Mouse (Mus musculus) spleen, adult 18-20 months (tissue): Measurements from ENCODE around the gene Scn4a.
"Not testable (repeated sequence)": the region's sequence is repeated elsewhere in the genome, so short reads cannot be mapped to it uniquely, and the experiment has no call there.

ENCODE experiments used
- DNase-seq, 2 experiments: peaks; one replicate each; pipeline ENCODE4 v3.0.0; 2022; ENCODE audit warnings: mixed read lengths in 2 of 2

Gene Scn4a

GRCm38 (mm10) chr11:106353188-106353587 is at the start of gene Scn4a:
TSS of gene Scn4a (minus strand) at chr11:106353288.
- DNase-seq, result no peak

DNA sequence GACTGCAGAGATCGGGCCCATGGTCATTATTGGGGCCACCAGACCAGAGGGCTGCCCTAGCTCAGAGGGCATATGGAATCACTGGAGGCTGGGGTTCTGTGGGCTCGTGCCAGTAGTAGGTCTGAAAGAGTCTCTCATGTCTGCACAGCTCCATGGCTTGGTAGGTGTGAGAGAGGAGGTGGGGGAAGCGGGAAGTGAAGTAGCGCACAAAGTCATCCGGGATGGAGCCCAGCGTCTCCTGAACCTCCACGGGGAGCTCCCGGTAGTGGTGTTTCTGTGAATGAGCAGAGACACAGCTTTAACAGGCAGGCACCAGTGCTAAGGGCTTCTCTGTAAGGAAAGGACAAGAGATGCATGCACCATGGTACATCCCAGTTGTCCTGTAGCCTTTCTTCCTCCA is 45.4 kb upstream of the Scn4a start:
- DNase-seq, result no peak

DNA sequence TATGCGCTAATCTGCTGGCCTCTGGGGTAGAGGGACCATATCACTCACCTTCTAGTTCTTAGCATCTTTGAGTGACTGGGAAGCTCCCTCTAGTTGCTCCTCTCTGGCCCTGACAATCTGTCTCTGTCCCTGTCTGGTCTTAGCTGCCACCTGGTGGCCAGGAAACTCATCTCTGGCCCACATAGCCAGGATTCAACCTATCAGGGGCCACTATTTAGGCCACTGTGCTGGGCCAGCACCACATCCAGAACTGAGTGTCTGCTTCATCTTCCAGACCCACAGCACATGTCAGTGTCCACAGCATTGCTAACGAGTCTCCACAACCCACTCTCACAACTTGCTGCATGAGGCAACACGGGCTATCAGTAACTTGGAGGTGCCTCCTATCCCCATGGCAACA is 44.6 kb upstream of the Scn4a start:
- DNase-seq, result peak in 1 of 2 experiments; percentile 33

DNA sequence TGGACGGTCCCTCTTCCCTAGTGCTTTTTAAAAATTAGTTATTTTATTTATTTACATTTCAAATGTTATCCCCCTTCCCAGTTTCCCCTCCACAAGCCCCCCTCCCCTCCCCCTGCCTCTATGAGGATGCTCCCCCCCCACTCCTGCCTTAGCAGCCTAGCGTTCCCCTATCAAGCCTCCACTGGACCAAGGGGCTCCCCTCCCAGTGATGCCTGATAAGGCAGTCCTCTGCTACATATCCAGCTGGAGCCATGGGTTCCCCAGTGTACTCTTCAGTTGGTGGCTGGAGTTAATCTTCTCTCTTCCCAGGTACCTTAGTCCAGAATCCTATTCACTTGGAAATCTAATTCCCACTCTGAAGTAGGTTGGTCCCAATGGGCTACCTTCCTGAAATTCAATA is 41.0 kb upstream of the Scn4a start:
- DNase-seq, result not testable (repeated sequence)

DNA sequence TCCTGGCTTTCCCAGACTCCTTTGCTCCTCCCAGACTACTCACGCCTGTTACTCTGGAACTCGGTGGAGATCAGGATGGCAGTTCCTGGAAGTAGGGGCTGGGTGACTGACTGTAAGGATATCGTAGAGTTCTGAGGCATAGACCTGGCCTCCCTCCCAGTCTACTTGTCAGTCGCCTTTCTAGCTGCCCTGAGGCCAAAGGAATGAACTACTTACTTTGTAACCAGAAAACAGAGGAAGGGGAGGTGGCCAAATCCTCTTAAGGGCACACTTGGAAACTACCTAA is 40.2 kb upstream of the Scn4a start:
- no peak for DNase-seq

GRCm38 (mm10) chr11:106392597-106393330 is 39.7 kb upstream of the Scn4a start:
- DNase-seq, result no peak

DNA sequence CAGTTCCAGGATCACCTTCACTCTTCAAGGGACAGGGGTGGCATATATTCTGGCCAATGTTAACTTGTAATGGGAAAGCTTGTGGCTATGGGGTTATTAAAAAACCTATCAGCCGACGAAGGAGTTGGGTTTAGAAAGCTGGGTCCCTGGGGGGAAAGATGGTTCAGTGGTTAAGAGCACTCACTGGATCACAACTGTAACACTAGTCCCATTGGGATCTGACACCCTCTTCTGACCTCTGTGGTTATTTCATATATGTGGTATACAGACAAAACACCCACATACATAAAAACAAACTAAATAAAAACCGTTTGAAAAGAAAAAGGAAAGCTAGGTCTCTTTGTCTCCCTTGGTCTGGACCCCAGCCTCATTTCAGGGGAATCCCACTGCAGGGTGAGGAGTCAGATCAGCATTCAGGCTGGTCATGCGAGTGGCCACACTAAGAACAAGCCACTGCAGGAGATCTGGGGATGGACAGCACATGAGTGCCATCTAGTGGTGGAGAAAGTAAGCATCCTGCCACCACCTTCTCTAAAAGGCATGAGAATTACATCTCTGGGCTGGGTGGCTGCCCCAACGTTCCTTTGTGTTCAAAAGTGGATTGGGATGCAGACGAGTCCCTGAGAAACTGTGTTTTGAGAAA is 38.6 kb upstream of the Scn4a start:
- peak; percentile 52 to 72 for DNase-seq

- DNase-seq, result peak in 1 of 2 experiments; percentile 2
Measured at GRCm38 (mm10) chr11:106390757-106391156, 37.7 kb upstream of the Scn4a start.

GRCm38 (mm10) chr11:106389611-106390010 is 36.5 kb upstream of the Scn4a start:
- no peak for DNase-seq

DNA sequence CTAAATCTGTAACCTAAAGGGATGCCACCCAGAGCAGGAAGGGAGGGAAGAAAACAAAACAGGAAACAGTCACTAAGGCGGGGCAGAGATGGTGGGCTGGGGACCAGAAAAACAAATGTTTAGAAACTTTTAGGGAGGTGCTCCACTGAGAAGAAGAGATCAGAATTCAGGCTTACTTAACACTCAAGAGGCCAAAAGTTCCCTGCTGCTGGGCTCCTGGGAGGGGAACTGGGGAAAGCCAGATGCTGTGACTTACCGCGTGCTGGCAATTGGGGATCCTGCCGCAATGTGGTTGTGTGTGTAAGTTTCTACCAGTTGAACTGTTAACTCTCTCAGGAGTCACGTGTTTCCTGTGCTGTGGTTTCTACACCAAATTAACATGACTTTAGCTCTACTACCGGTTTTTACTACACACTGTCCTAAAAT is 34.7 kb upstream of the Scn4a start, which contains the start of gene Icam2:
Gene Icam2 (minus strand): TSS at position 285 of the 426 bp plus-strand sequence.
- peak; percentile 56 to 70 for DNase-seq

DNA sequence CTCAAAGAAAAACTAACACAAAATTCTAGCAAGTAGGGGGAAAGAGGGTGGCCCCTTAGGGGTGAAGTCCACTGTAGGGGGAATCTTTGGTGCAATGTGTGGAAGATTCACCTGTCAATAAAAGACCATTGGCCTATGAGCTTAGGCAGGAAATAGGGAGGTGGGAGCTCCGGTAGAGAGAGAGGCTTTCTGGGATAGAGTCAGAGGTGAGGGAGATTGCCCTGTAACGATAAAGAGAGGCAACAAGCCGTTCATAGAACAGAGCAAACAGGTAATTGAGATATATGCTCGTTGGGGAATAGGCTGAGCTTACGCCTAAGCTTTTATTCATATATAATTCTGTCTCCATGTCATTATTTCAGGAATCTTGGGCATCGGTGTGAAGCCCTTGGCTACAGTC is 33.9 kb upstream of the Scn4a start:
- DNase-seq, result no peak

DNA sequence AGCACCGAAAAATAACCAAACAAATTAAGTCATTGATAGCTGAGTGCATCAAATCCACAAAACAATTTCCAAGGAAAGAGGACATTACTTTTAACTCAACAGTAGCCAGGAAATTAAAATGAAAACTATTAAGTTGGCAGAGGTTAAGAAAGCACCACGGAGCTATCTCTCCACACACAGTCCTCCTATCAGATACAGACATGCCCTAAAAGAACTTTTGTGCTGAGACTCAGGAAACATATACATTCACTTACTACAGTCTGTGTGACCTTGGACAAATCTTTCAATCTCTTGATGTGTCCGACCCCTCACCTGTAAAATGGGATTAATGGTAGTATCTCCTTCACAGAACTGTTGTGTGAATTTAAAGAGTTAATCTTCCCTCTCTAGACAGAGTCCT is 33.3 kb upstream of the Scn4a start:
- DNase-seq, result no peak

DNA sequence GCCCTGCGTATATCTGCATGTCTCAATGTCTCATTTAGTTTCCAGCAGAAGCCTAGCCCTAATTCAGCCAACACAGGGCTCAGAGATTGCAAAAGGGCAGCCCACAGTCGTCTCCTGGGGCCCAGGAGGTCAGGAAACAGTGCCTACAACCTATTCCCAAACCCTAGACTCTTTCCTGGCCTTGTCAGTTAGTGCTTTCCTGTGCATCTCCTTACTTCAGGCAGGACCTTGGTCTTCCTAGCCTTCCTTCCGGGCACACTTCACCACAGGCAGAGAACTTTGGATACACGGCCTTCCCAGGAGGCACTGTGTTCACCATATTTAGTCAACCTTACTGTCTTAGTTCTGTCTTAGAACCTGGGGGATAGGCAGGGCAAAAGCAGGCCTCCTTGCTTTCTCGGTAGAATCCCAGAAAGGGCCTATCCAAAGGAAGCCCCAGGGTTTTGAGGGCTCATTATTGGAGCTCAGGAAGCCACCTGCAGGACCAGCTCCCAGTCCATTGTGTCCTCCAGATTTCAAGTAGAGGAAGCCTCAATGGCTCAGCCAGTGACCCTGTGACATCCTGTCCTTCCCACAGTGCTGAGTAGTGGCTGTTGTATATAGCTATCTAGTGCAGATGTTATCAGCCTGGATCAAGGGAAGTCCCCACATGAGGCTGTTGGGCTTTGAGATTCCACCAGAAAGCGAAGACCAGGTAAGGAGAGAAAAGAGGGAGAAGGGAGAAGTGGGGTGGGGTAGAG is 30.1 kb upstream of the Scn4a start:
- no peak for DNase-seq

GRCm38 (mm10) chr11:106382424-106382823 is 29.3 kb upstream of the Scn4a start:
- DNase-seq, result no peak

DNA sequence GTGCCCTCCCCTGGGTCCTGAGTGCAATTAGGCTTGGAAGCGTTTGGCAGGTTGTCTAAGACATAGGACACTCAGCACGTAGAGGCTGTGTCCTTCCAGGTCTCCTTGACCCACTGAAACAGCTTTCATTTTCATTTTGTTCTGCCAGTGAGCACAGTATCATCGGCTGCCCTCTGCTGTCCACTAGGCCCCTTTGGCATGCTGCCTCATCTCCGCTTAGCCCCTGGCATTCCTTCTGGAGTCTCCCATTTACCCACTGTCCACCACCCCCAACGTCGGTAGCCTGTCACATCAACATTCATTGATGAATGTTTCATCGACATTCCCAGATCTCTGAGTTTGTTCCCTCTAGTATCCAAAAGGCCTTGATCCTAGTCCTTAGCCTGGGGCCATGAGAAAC is 28.8 kb upstream of the Scn4a start:
- no peak for DNase-seq

- no peak for DNase-seq
Measured at GRCm38 (mm10) chr11:106381011-106381410, 27.9 kb upstream of the Scn4a start.

GRCm38 (mm10) chr11:106374979-106375378 is 21.9 kb upstream of the Scn4a start:
- DNase-seq, result no peak

- no peak for DNase-seq
Measured at GRCm38 (mm10) chr11:106374559-106374958, 21.5 kb upstream of the Scn4a start.

GRCm38 (mm10) chr11:106373998-106374397 is 20.9 kb upstream of the Scn4a start:
- no peak for DNase-seq

DNA sequence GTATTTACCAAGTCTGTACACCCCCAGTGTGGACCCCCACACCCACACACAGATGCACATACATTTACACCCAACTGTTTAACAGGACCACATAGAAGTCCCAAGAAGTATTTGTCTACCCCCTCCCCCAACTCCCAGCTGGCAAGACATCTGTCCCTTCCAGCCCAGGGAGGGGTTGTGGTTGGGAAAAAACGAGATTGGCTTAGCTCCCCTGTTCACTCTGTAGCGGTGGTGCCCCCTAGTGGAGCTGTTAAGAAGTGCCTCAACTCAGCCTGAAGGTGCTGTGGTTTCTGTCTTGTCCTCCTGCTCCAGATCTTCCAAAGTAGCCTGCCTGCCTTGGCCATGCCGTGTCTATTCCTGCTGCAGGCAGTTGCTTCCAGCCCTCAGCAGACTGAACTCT is 13.2 kb upstream of the Scn4a start:
- peak; percentile 61 to 82 for DNase-seq

- DNase-seq, result no peak
Measured at GRCm38 (mm10) chr11:106365366-106365765, 12.3 kb upstream of the Scn4a start, which contains the start of gene Prr29. TSS of gene Prr29 (plus strand) at chr11:106365472.

DNA sequence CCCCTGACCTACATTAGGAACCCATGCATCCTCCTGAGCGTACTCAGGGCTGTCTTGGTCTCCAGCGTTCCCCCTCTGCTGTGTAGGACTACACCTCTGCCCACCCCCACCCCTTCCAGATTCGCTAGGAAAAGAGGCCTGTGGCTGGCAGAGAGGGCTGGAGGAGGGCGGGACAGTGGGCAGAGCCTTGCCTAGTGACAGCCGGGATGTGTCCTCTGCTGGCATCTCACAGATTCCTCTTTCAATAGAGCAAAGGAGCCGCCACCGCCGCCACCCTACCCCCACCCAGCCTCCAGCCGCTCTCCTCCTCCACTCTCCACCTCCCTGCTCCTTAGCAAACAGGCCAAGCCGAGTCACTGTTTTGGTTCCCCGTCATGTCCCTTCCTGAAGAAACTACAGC is 11.6 kb upstream of the Scn4a start:
- DNase-seq, result no peak

GRCm38 (mm10) chr11:106359350-106359749 is 6.3 kb upstream of the Scn4a start:
- DNase-seq, result peak in 1 of 2 experiments; percentile 41
